Mouse (Mus musculus) limb, embryonic 12.5 days (tissue): ENCODE results near the gene B4galt5. TPM values are rescaled to one million over a fixed set of nuclear protein-coding genes. Genes with fewer than 3 reads are reported as not detected.

ENCODE experiments used
- ATAC-seq: fragments of 200-750 bp; cut with Nextera tagmentation; 2 replicates; pipeline ENCODE4 v1.8.0; 2017; ENCODE audit warnings: low read depth, moderate TSS enrichment; ENCODE audit not compliant: insufficient number of reproducible peaks, insufficient read depth, low FRiP score, low TSS enrichment
- H3K27ac ChIP-seq: fragments of 300-500 bp; sonication (generic); 2 replicates; pipeline ENCODE4 v1.5.1; 2016; ENCODE audit warnings: mild to moderate bottlenecking, moderate library complexity
- H3K27me3 ChIP-seq: fragments of 300-500 bp; sonication (generic); 2 replicates; pipeline ENCODE4 v1.6.1; 2016; ENCODE audit warnings: mild to moderate bottlenecking, moderate library complexity
- H3K36me3 ChIP-seq: fragments of 300-500 bp; sonication (generic); 2 replicates; pipeline ENCODE4 v1.6.1; 2016; ENCODE audit warnings: mild to moderate bottlenecking, moderate library complexity
- H3K4me1 ChIP-seq: fragments of 300-500 bp; sonication (generic); replicated peaks from 2 replicates; pipeline ENCODE4 v1.6.1; 2016
- H3K4me2 ChIP-seq: fragments of 300-500 bp; sonication (generic); 2 replicates; pipeline ENCODE4 v1.6.1; 2016; ENCODE audit warnings: mild to moderate bottlenecking, moderate library complexity
- H3K4me3 ChIP-seq: fragments of 300-500 bp; sonication (generic); replicated peaks from 2 replicates; pipeline ENCODE4 v1.5.1; 2016; ENCODE audit warnings: mild to moderate bottlenecking
- H3K9ac ChIP-seq: fragments of 300-500 bp; sonication (generic); replicated peaks from 2 replicates; pipeline ENCODE4 v1.6.1; 2016; ENCODE audit warnings: mild to moderate bottlenecking, moderate library complexity
- H3K9me3 ChIP-seq: fragments of 300-500 bp; sonication (generic); 2 replicates; pipeline ENCODE4 v1.6.1; 2016; ENCODE audit warnings: mild to moderate bottlenecking, moderate library complexity
- WGBS: fragments of 180-500 bp; shearing (Covaris S2); methylation state at CpG from one replicate; pipeline ENCODE4 v1.1.7; 2016; 5-methylcytosine and 5-hydroxymethylcytosine counted together
- polyA plus RNA-seq: library from polyadenylated mRNA; unstranded; fragments of >200 nt; fragmentation: Nextera tagmentation; extraction: Ambion mirVana; gene quantifications from 2 replicates; pipeline ENCODE4 v1.2.1, GENCODE M21; 2016

Gene B4galt5
- polyA plus RNA-seq, 1 experiment from 2014 or later: 11.4 TPM

- no peak overlapping the region for H3K4me2 ChIP-seq
- peaks cover 8% of the 10 kb centered on the region for H3K4me1 ChIP-seq
- no peaks in the 10 kb centered on the region for H3K27me3 ChIP-seq
- H3K9ac ChIP-seq: no peak overlapping the region
- no peaks in the 10 kb centered on the region for H3K9me3 ChIP-seq
- no peak for ATAC-seq
- H3K27ac ChIP-seq: no peak overlapping the region
- no peak overlapping the region for H3K4me3 ChIP-seq
- no peaks in the 10 kb centered on the region for H3K36me3 ChIP-seq
- 78% methylated on average over 2 of the region's 2 CpGs for WGBS
Observed at GRCm38 (mm10) chr2:167358499-167358898, 9.5 kb upstream of the B4galt5 start.

GRCm38 (mm10) chr2:167356885-167357284 is 7.9 kb upstream of the B4galt5 start:
- Histone ChIP-seq H3K9me3 (no peaks in the 10 kb centered on the region), H3K27ac (no peak overlapping the region), H3K4me3 (no peak overlapping the region), H3K9ac (no peak overlapping the region), H3K36me3 (no peaks in the 10 kb centered on the region), H3K27me3 (no peaks in the 10 kb centered on the region), H3K4me1 (peaks cover 8% of the 10 kb centered on the region), H3K4me2 (no peak overlapping the region)
- no peak for ATAC-seq

GRCm38 (mm10) chr2:167354611-167355165 is 5.7 kb upstream of the B4galt5 start:
- no peak for ATAC-seq
- Histone ChIP-seq H3K4me3 (no peak overlapping the region), H3K9ac (no peak overlapping the region), H3K9me3 (no peaks in the 10 kb centered on the region), H3K27ac (no peak overlapping the region), H3K36me3 (no peaks in the 10 kb centered on the region), H3K4me1 (peaks cover 13% of the 10 kb centered on the region), H3K4me2 (no peak overlapping the region), H3K27me3 (peaks cover 12% of the 10 kb centered on the region)
- 73% methylated on average over 9 of the region's 9 CpGs for WGBS

- 92% methylated on average over 8 of the region's 8 CpGs for WGBS
- Histone ChIP-seq H3K4me1 (peaks cover 14% of the 10 kb centered on the region), H3K27me3 (peaks cover 12% of the 10 kb centered on the region), H3K4me2 (no peak overlapping the region), H3K4me3 (no peak overlapping the region), H3K36me3 (no peaks in the 10 kb centered on the region), H3K9me3 (no peaks in the 10 kb centered on the region), H3K9ac (no peak overlapping the region), H3K27ac (no peak overlapping the region)
- no peak for ATAC-seq
Observed at GRCm38 (mm10) chr2:167354046-167354445, 5.1 kb upstream of the B4galt5 start.

GRCm38 (mm10) chr2:167352496-167352895 is 3.5 kb upstream of the B4galt5 start:
- Histone ChIP-seq H3K4me3 (no peak overlapping the region), H3K27me3 (peaks cover 12% of the 10 kb centered on the region), H3K36me3 (no peaks in the 10 kb centered on the region), H3K4me1 (peaks cover 22% of the 10 kb centered on the region), H3K9me3 (no peaks in the 10 kb centered on the region), H3K27ac (no peak overlapping the region), H3K4me2 (no peak overlapping the region), H3K9ac (no peak overlapping the region)
- 58% methylated on average over 6 of the region's 6 CpGs for WGBS
- no peak for ATAC-seq

GRCm38 (mm10) chr2:167351371-167351951 is 2.5 kb upstream of the B4galt5 start:
- peaks cover 12% of the 10 kb centered on the region for H3K27me3 ChIP-seq
- no peak overlapping the region for H3K4me2 ChIP-seq
- no peaks in the 10 kb centered on the region for H3K36me3 ChIP-seq
- H3K9me3 ChIP-seq: no peaks in the 10 kb centered on the region
- H3K4me1 ChIP-seq: peaks cover 27% of the 10 kb centered on the region
- H3K9ac ChIP-seq: no peak overlapping the region
- no peak overlapping the region for H3K4me3 ChIP-seq
- ATAC-seq: no peak
- WGBS: 36% methylated on average over 9 of the region's 9 CpGs
- no peak overlapping the region for H3K27ac ChIP-seq

GRCm38 (mm10) chr2:167350126-167350650 is 1.2 kb upstream of the B4galt5 start:
- Histone ChIP-seq H3K9ac (0 out of 2 replicates have a peak overlapping the region, but pooled peaks have one; percentile 18), H3K4me2 (peak overlapping the region; percentile 86), H3K27ac (no peak overlapping the region), H3K4me3 (no peak overlapping the region), H3K4me1 (peaks cover 32% of the 10 kb centered on the region), H3K27me3 (peaks cover 12% of the 10 kb centered on the region), H3K9me3 (no peaks in the 10 kb centered on the region), H3K36me3 (no peaks in the 10 kb centered on the region)
- 60% methylated on average over 8 of the region's 8 CpGs for WGBS
- ATAC-seq: no peak

GRCm38 (mm10) chr2:167349283-167349936 is 427 bp upstream of the B4galt5 start:
- Histone ChIP-seq H3K36me3 (no peaks in the 10 kb centered on the region), H3K4me3 (peak overlapping the region; percentile 87), H3K4me1 (peaks cover 27% of the 10 kb centered on the region), H3K27ac (peak overlapping the region; percentile 86; the same call in 1 of the 2 replicates), H3K27me3 (peaks cover 12% of the 10 kb centered on the region), H3K9me3 (no peaks in the 10 kb centered on the region), H3K9ac (peak overlapping the region; percentile 87), H3K4me2 (peak overlapping the region; percentile 86)
- WGBS: 1% methylated on average over 49 of the region's 50 CpGs
- ATAC-seq: peak; percentile 98

GRCm38 (mm10) chr2:167347991-167348375 is 1.0 kb downstream of the B4galt5 start:
- WGBS: 7% methylated on average over 11 of the region's 11 CpGs
- peaks cover 12% of the 10 kb centered on the region for H3K27me3 ChIP-seq
- no peaks in the 10 kb centered on the region for H3K36me3 ChIP-seq
- peaks cover 27% of the 10 kb centered on the region for H3K4me1 ChIP-seq
- H3K4me3 ChIP-seq: peak overlapping the region; percentile 87
- no peak overlapping the region for H3K27ac ChIP-seq
- no peak for ATAC-seq
- H3K4me2 ChIP-seq: peak overlapping the region; percentile 86
- H3K9me3 ChIP-seq: no peaks in the 10 kb centered on the region
- peak overlapping the region; percentile 87 for H3K9ac ChIP-seq

GRCm38 (mm10) chr2:167347361-167347760 is 1.6 kb downstream of the B4galt5 start:
- ATAC-seq: no peak
- Histone ChIP-seq H3K27ac (no peak overlapping the region), H3K27me3 (peaks cover 12% of the 10 kb centered on the region), H3K9ac (no peak overlapping the region), H3K36me3 (no peaks in the 10 kb centered on the region), H3K4me1 (peaks cover 27% of the 10 kb centered on the region), H3K4me2 (peak overlapping the region; percentile 86), H3K9me3 (no peaks in the 10 kb centered on the region), H3K4me3 (0 out of 2 replicates have a peak overlapping the region, but pooled peaks have one; percentile 87)
- 85% methylated on average over 4 of the region's 4 CpGs for WGBS

GRCm38 (mm10) chr2:167345508-167346164 is 3.3 kb downstream of the B4galt5 start:
- H3K4me3 ChIP-seq: no peak overlapping the region
- WGBS: 33% methylated on average over 7 of the region's 7 CpGs
- no peak for ATAC-seq
- H3K9ac ChIP-seq: no peak overlapping the region
- H3K9me3 ChIP-seq: no peaks in the 10 kb centered on the region
- no peaks in the 10 kb centered on the region for H3K36me3 ChIP-seq
- no peak overlapping the region for H3K27ac ChIP-seq
- peaks cover 27% of the 10 kb centered on the region for H3K4me1 ChIP-seq
- peaks cover 8% of the 10 kb centered on the region for H3K27me3 ChIP-seq
- H3K4me2 ChIP-seq: no peak overlapping the region
